Mouse (Mus musculus) brown adipose tissue, adult 24 weeks (tissue): ENCODE results near the gene Rab3gap2. TPM values are rescaled to one million over a fixed set of nuclear protein-coding genes. Genes with fewer than 3 reads are reported as not detected.

Experiments
- H3K27ac ChIP-seq: fragments of 200-500 bp; replicated peaks from 2 replicates; pipeline ENCODE4 v1.5.1; 2012; ENCODE audit warnings: low read depth, mild to moderate bottlenecking, low read length
- H3K4me1 ChIP-seq: fragments of 200-500 bp; 2 replicates; pipeline ENCODE4 v1.6.1; 2012; ENCODE audit warnings: low read length, mixed read lengths; ENCODE audit not compliant: control insufficient read depth, insufficient read depth, insufficient read length
- H3K4me3 ChIP-seq: fragments of 200-500 bp; 2 replicates; pipeline ENCODE4 v1.5.1; 2012; ENCODE audit warnings: low read depth, mild to moderate bottlenecking, low read length, moderate library complexity; ENCODE audit not compliant: insufficient read depth
- polyA plus RNA-seq: library from polyadenylated mRNA; stranded (reverse); fragments of >200 nt; gene quantifications from 2 replicates; pipeline ENCODE4 v1.2.4, GENCODE M21; 2012; ENCODE audit not compliant: missing spikeins, insufficient read depth, insufficient read length

Gene Rab3gap2
- polyA plus RNA-seq, 1 experiment = 13.5 TPM

GRCm38 (mm10) chr1:185207851-185208595, 4.1 kb downstream of the Rab3gap2 start:
- Histone ChIP-seq H3K4me3 (no peak overlapping the region), H3K27ac (peak overlapping the region; percentile 17; the same call in 1 of the 2 replicates), H3K4me1 (peaks cover 7% of the 10 kb centered on the region)

- H3K4me3 ChIP-seq = no peak overlapping the region
- H3K27ac ChIP-seq = no peak overlapping the region
- H3K4me1 ChIP-seq = peaks cover 7% of the 10 kb centered on the region
Observed at GRCm38 (mm10) chr1:185208766-185209165, 4.8 kb downstream of the Rab3gap2 start.

DNA sequence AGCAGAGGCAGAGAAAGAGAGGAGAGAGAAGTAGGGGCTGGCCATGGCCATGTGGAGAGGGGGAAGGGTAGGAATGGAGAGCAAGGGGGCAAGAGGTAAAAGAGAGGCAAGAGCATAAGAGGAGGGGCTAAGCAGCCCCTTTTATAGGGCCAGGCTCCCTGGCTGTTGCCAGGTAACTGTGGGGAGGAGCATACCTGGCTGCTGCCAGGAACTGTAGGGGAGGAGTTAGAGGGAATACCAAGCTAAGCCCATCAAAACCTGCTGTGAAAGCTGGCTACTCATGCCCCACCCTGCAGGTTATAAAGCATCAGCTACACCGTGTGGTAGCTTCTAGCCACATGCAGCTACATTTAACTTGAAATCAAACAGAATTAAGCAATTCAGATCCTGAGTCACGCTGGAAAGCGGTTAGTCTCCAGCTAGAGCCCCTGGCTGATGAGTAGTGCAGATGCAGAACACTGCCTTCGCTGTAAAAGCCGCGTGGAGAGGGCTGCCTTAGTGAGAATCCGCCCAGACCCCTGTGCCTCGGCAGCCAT, 5.8 kb downstream of the Rab3gap2 start:
- H3K27ac ChIP-seq = no peak overlapping the region
- no peak overlapping the region for H3K4me3 ChIP-seq
- H3K4me1 ChIP-seq = peaks cover 7% of the 10 kb centered on the region

DNA sequence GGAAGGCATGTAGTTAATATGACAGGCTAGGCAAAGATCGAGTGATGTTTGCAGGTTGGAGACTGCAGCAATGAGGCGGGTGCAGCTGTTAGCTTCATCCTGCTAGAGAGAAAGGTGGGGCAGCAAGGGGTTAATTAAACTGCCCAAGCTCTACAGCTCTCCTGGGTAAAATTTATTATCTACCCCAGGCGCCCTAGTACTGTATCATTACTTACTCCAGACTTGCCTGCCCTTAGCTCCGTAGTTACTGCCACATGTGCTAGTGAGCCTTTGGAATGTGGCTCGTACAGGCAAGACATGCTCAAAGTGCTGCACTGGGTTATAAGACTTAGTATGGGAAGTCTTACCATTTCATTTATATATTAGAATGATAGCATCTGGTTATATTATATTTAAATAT, 12.4 kb downstream of the Rab3gap2 start:
- H3K4me1 ChIP-seq = peaks cover 5% of the 10 kb centered on the region
- no peak overlapping the region for H3K27ac ChIP-seq
- no peak overlapping the region for H3K4me3 ChIP-seq

DNA sequence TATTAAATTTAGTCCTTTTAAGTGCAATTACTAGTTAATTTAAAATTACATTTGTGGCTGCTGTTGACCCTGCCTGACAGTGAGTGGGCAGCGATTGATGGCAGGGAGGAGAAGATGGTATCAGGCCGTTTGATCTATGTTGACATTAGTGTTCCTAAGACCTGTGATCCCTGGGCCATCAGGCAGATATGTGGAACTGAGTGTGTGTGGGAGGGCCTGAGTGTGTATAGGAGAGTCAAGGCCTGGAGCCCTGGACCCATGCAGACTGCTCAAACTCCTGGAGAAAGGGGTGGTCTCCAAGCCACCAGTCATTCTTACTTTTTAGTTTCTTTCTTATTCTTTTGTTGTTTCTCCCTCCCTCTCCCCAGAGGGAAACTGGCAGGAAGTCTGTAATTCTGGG, 12.8 kb downstream of the Rab3gap2 start:
- Histone ChIP-seq H3K27ac (peak overlapping the region; percentile 15), H3K4me1 (peaks cover 5% of the 10 kb centered on the region), H3K4me3 (no peak overlapping the region)

DNA sequence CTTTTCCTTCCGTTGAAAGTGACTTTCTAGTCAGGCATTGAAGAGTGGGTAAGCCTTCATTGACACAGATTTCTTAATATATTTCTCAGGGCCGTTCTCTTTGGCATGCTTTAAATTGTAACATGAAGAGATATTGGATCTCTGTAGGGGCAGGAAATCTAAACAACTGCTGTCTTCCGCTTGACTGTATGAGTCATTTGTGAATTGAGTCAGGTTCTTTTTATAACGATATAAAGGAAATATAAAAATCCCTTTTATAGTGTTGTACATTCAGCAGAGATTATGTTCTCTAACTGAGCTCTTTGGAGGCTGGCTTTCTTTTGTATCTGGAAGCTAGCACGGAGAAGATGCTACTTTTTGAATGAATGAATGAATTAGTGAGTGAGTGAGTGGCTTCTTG, 14.0 kb downstream of the Rab3gap2 start:
- Histone ChIP-seq H3K4me3 (no peak overlapping the region), H3K27ac (peak overlapping the region; percentile 39; the same call in 1 of the 2 replicates), H3K4me1 (peaks cover 5% of the 10 kb centered on the region)

DNA sequence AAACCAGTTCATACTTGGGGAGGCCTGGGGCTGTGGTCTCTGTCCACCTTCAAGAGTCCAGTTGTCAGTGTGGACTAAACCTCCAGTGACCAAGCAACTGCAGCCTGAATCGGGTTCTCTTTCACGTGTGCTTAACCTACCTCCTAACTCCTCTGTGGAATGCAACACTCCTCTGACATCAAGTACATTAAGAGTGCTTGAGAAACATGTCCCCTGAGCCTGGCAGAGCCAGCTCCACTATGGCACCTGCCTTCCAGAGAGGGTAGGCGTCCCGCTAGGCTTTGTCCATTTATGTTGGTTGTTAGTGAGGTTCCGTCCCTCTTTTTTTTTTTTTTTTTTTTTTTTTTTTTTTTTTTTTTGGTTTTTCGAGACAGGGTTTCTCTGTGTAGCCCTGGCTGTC, 23.0 kb downstream of the Rab3gap2 start:
- Histone ChIP-seq H3K27ac (no peak overlapping the region), H3K4me3 (no peak overlapping the region), H3K4me1 (no peaks in the 10 kb centered on the region; the same call in 1 of the 2 replicates)

GRCm38 (mm10) chr1:185227766-185228165, 23.8 kb downstream of the Rab3gap2 start:
- no peaks in the 10 kb centered on the region; the same call in 1 of the 2 replicates for H3K4me1 ChIP-seq
- no peak overlapping the region for H3K4me3 ChIP-seq
- no peak overlapping the region for H3K27ac ChIP-seq

DNA sequence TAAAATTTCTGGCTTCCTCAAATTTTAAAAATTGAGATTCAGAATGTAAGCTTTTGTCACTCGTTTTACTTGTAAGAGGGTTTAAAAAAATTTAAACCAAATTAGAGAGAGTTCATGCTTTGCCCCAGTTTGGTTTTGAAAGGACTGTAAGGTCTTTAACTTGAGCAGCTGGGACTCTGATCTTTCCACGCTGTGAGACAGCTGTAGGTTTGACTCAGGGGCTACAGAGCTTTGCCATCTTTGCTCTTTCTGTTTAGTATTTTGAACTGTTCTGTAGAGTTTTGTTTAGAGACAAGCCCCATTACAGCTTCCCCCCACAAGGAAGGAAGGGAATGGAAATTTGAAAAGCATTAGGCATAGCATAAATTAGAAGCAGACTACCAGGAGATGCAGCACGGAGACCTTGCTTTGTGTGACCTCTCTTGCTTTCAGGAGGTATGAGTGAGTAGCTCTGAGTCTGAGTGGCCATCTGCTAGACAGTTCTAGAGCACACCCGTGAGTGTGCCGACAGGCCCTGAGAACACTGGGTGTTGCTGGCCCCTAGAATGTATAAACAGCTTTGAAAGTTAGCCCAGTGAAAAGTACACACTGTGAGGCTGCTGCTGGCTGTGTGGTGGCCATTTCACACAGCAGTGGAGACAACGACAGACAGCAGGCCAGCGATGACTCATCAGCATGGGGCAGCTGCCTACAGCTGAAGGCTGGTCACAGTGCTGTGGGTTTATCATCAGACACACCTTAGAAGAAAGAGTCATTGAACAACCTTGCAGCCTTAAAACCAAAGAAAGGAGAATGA, 25.7 kb downstream of the Rab3gap2 start:
- no peaks in the 10 kb centered on the region; the same call in 1 of the 2 replicates for H3K4me1 ChIP-seq
- no peak overlapping the region for H3K27ac ChIP-seq
- no peak overlapping the region for H3K4me3 ChIP-seq

DNA sequence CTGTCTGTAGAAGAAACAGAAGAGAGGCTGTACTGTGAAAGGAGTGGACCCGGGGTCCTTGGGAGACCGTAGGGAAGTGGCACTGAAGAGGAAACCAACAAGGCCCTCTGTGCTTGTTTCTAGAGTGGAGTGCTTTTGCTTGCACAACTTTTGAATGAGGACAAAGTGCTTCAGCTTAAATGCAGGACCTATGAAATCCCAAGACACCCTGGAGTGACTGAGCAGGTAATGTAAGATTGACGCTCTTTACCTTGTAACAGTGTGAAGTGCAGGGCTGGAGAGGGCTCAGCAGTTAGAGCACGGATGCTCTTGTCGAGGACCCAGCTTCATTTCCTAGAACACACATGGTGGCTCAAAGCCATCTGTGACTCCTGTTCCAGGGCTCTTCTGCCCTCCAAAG, 31.9 kb downstream of the Rab3gap2 start:
- Histone ChIP-seq H3K27ac (no peak overlapping the region), H3K4me3 (no peak overlapping the region)

GRCm38 (mm10) chr1:185236530-185236929, 32.6 kb downstream of the Rab3gap2 start:
- no peaks in the 10 kb centered on the region for H3K4me1 ChIP-seq
- no peak overlapping the region for H3K27ac ChIP-seq
- H3K4me3 ChIP-seq = no peak overlapping the region

More for the DNA sequence above, 31.9 kb downstream of the Rab3gap2 start:
- no peaks in the 10 kb centered on the region for H3K4me1 ChIP-seq

GRCm38 (mm10) chr1:185243013-185243412, 39.1 kb downstream of the Rab3gap2 start:
- Histone ChIP-seq H3K4me3 (no peak overlapping the region), H3K27ac (no peak overlapping the region), H3K4me1 (no peaks in the 10 kb centered on the region)

GRCm38 (mm10) chr1:185245456-185245855, 41.5 kb downstream of the Rab3gap2 start:
- H3K4me3 ChIP-seq = no peak overlapping the region
- no peaks in the 10 kb centered on the region for H3K4me1 ChIP-seq
- no peak overlapping the region for H3K27ac ChIP-seq

DNA sequence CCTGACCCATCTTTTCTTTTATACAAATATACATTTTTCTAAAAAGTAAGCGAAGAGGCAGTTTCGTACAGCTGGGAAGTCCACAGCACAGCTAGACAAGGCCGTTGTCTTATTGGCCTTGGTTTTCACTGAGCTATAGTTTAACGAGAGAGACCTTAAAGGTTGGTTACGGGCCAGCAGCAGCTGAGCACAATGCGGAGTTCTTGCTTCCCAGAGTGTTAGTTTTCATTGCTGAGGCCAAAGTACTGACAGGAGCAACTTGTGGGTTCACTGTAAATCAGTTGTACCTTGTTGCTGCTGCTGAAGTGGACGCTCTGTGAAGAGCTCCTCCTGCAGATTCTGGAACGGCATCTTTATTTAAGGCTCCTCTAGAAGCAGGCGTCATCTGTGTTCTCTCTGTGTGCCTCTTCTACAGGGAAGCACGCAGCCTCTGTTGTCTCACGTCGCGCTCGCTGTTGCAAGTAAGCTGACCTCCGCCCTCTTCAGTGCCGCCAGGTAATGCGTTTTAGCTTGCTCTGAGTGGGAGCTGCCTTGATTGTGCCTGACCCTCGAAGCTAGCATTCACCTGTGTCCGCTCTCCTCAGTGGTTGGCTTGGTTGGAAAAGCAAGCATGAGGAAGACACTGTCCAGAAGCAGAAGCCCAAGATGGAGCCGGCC, 43.6 kb downstream of the Rab3gap2 start:
- Histone ChIP-seq H3K4me1 (no peaks in the 10 kb centered on the region), H3K4me3 (no peak overlapping the region), H3K27ac (no peak overlapping the region)

- no peak overlapping the region for H3K27ac ChIP-seq
- no peaks in the 10 kb centered on the region for H3K4me1 ChIP-seq
- H3K4me3 ChIP-seq = no peak overlapping the region
Observed at GRCm38 (mm10) chr1:185248728-185249127, 44.8 kb downstream of the Rab3gap2 start.
